Mouse (Mus musculus): ENCODE data around the gene Spink2. TPM values are rescaled to one million over a fixed set of nuclear protein-coding genes. Genes with fewer than 3 reads are reported as not detected.

Spink2 gene
- polyA plus RNA-seq, 1 experiment from 2014 or later, result 0.48 TPM

DNA sequence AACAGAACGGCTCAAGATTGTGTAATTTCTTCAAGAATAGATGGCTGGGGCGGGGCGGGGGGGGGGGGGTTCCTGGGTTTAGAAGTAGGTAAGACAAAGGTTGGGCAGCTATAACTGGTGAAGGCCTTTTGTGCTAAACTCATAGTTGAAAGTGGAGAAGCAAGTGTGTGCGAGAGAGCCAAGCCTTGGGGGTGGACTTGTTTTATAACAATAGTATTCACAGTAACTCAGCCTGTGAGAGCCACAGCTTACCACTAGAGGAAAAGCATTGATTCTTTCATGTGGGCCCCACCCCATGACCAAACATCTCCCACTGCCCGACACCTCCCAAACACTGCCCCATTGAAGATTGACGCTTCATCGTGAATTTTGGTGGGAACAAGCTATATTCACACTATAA, 47.7 kb downstream of the Spink2 start:
- Histone ChIP-seq H3K27me3 (0 out of 2 replicates have a peak, but pooled peaks cover 2% of the 10 kb centered on the region), H3K4me3 (replicated peaks) (no peak overlapping the region), H3K36me3 (no peaks in the 10 kb centered on the region), H3K4me1 (replicated peaks) (no peaks in the 10 kb centered on the region), H3K27ac (no peak overlapping the region), H3K4me2 (replicated peaks) (no peak overlapping the region), H3K9me3 (no peaks in the 10 kb centered on the region), H3K9ac (replicated peaks) (no peak overlapping the region)
- WGBS, result 87% methylated on average over 7 of the region's 7 CpGs
- no peak for ATAC-seq

- Histone ChIP-seq H3K36me3 (no peaks in the 10 kb centered on the region), H3K4me2 (replicated peaks) (no peak overlapping the region), H3K27ac (no peak overlapping the region), H3K4me1 (replicated peaks) (no peaks in the 10 kb centered on the region), H3K27me3 (0 out of 2 replicates have a peak, but pooled peaks cover 7% of the 10 kb centered on the region), H3K4me3 (replicated peaks) (no peak overlapping the region), H3K9ac (replicated peaks) (no peak overlapping the region), H3K9me3 (no peaks in the 10 kb centered on the region)
- WGBS, result 96% methylated on average over 3 of the region's 3 CpGs
- ATAC-seq, result no peak
These were observed 48.7 kb downstream of the Spink2 start for GRCm38 (mm10) chr5:77162566-77162965.

DNA sequence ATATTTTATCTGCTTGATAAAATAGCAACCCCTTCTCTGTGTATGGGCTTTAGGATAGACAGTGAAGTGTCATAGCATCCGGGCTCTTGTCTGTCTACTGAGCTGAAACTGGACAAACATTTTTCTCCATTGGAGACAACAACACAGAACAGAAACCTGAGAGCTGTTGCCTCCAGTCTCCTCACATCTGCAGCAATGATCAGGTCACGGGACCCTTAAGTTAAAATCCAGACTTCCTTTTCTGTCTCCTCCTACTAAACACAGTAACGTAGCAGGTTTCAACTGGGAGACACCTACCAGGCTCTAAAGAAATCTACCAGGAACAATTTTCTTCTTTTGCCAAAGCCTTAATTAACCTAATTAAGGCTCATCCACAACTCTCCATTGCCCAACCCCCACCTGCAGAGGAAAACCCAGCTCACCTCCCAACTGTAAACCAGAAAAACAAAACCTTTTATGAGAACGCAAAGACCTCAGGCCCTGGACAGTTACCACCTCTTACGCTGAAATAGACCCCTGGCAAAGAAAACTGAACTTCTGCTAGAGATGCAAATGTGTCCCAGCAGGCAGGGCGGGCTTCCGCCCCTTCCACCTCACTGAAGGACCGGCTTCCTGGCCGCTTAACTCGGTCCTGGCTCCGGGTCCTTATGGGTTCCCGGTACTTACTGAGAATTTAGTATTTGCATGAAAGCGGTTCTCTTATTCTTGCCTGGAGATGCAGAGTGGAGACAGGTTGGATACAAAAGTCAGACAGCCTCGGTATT, 53.3 kb downstream of the Spink2 start:
- H3K9ac ChIP-seq (replicated peaks), result no peak overlapping the region
- no peaks in the 10 kb centered on the region for H3K4me1 ChIP-seq (replicated peaks)
- no peak overlapping the region for H3K27ac ChIP-seq
- H3K27me3 ChIP-seq, result 0 out of 2 replicates have a peak, but pooled peaks cover 7% of the 10 kb centered on the region
- WGBS, result 54% methylated on average over 14 of the region's 14 CpGs
- no peak for ATAC-seq
- no peak overlapping the region for H3K4me2 ChIP-seq (replicated peaks)
- no peaks in the 10 kb centered on the region for H3K36me3 ChIP-seq
- H3K9me3 ChIP-seq, result no peaks in the 10 kb centered on the region
- H3K4me3 ChIP-seq (replicated peaks), result no peak overlapping the region

- Histone ChIP-seq H3K4me1 (replicated peaks) (no peaks in the 10 kb centered on the region), H3K9me3 (no peaks in the 10 kb centered on the region), H3K36me3 (no peaks in the 10 kb centered on the region), H3K27ac (no peak overlapping the region), H3K9ac (replicated peaks) (no peak overlapping the region), H3K4me2 (replicated peaks) (no peak overlapping the region), H3K27me3 (0 out of 2 replicates have a peak, but pooled peaks cover 7% of the 10 kb centered on the region), H3K4me3 (replicated peaks) (no peak overlapping the region)
- 77% methylated on average over 5 of the region's 5 CpGs for WGBS
- ATAC-seq, result no peak
These were observed 54.3 kb downstream of the Spink2 start for GRCm38 (mm10) chr5:77156938-77157337.

GRCm38 (mm10) chr5:77155526-77155925, 55.7 kb downstream of the Spink2 start:
- ATAC-seq, result no peak
- no peaks in the 10 kb centered on the region for H3K36me3 ChIP-seq
- no peak overlapping the region for H3K4me3 ChIP-seq (replicated peaks)
- H3K27me3 ChIP-seq, result 0 out of 2 replicates have a peak, but pooled peaks cover 7% of the 10 kb centered on the region
- H3K4me2 ChIP-seq (replicated peaks), result no peak overlapping the region
- H3K9ac ChIP-seq (replicated peaks), result no peak overlapping the region
- H3K9me3 ChIP-seq, result no peaks in the 10 kb centered on the region
- no peak overlapping the region for H3K27ac ChIP-seq
- H3K4me1 ChIP-seq (replicated peaks), result no peaks in the 10 kb centered on the region
- 94% methylated on average over 12 of the region's 12 CpGs for WGBS

Other genes starting within 250 kb of the Spink2 start
- gene Srp72, start 236.8 kb downstream of the Spink2 start, polyA plus RNA-seq (2015; fragmentation: Nextera tagmentation; extraction: Ambion mirVana), result 77.5 and 87.5 TPM in 2 replicates
- gene Arl9, start 207.4 kb downstream of the Spink2 start, polyA plus RNA-seq (2015; fragmentation: Nextera tagmentation; extraction: Ambion mirVana), result not detected in 2 replicates
- 0.27 and 0.30 TPM in 2 replicates for gene Thegl, start 195.4 kb downstream of the Spink2 start, polyA plus RNA-seq (2015; fragmentation: Nextera tagmentation; extraction: Ambion mirVana)
- gene Hopx, start 96.3 kb downstream of the Spink2 start, polyA plus RNA-seq (2015; fragmentation: Nextera tagmentation; extraction: Ambion mirVana), result 0.52 and 0.62 TPM in 2 replicates
- 8.0 and 8.5 TPM in 2 replicates for gene Rest, start 54.0 kb upstream of the Spink2 start, polyA plus RNA-seq (2015; fragmentation: Nextera tagmentation; extraction: Ambion mirVana)
- 30.3 and 31.3 TPM in 2 replicates for gene Noa1, start 98.6 kb upstream of the Spink2 start, polyA plus RNA-seq (2015; fragmentation: Nextera tagmentation; extraction: Ambion mirVana)
- gene Polr2b, start 98.7 kb upstream of the Spink2 start, polyA plus RNA-seq (2015; fragmentation: Nextera tagmentation; extraction: Ambion mirVana), result 75.7 and 82.2 TPM in 2 replicates
- gene Igfbp7, start 196.6 kb upstream of the Spink2 start, polyA plus RNA-seq (2015; fragmentation: Nextera tagmentation; extraction: Ambion mirVana), result 48.8 and 55.3 TPM in 2 replicates

Data from midbrain, embryonic 13.5 days (tissue).